Mouse (Mus musculus) intestine, postnatal 0 days (tissue): ENCODE data around the gene Pld2. TPM values are rescaled to one million over a fixed set of nuclear protein-coding genes. Genes with fewer than 3 reads are reported as not detected.
"Not testable (repeated sequence)": the region's sequence is repeated elsewhere in the genome, so short reads cannot be mapped to it uniquely, and the experiment has no call there.

ENCODE experiments used
- ATAC-seq: fragments of 200-750 bp; cut with Nextera tagmentation; 2 replicates; pipeline ENCODE4 v1.8.0; 2017; ENCODE audit warnings: mild to moderate bottlenecking, moderate TSS enrichment, moderate library complexity
- H3K27ac ChIP-seq: fragments of 300-500 bp; sonication (generic); 2 replicates; pipeline ENCODE4 v1.5.1; 2014; ENCODE audit warnings: mild to moderate bottlenecking, low read depth, low read length, moderate library complexity
- H3K27me3 ChIP-seq: fragments of 300-500 bp; sonication (generic); replicated peaks from 2 replicates; pipeline ENCODE4 v1.6.1; 2014; ENCODE audit warnings: low read length, mixed read lengths; ENCODE audit not compliant: control insufficient read depth, insufficient read depth
- H3K36me3 ChIP-seq: fragments of 300-500 bp; sonication (generic); 2 replicates; pipeline ENCODE4 v1.6.1; 2014; ENCODE audit warnings: mild to moderate bottlenecking, moderate library complexity; ENCODE audit not compliant: control insufficient read depth, insufficient read depth
- H3K4me1 ChIP-seq: fragments of 300-500 bp; sonication (generic); replicated peaks from 2 replicates; pipeline ENCODE4 v1.6.1; 2014; ENCODE audit warnings: antibody characterized with exemption, low read length, mixed read lengths; ENCODE audit not compliant: control insufficient read depth, insufficient read depth
- H3K4me2 ChIP-seq: fragments of 300-500 bp; sonication (generic); replicated peaks from 2 replicates; pipeline ENCODE4 v1.6.1; 2014; ENCODE audit warnings: low read depth, mild to moderate bottlenecking, moderate library complexity
- H3K4me3 ChIP-seq: fragments of 300-500 bp; sonication (generic); 2 replicates; pipeline ENCODE4 v1.5.1; 2014; ENCODE audit warnings: low read depth, low read length
- H3K9ac ChIP-seq: fragments of 300-500 bp; sonication (generic); 2 replicates; pipeline ENCODE4 v1.6.1; 2014; ENCODE audit warnings: mild to moderate bottlenecking, low read depth, low read length
- H3K9me3 ChIP-seq: fragments of 300-500 bp; sonication (generic); 2 replicates; pipeline ENCODE4 v1.6.1; 2016; ENCODE audit warnings: mixed run types; ENCODE audit not compliant: control insufficient read depth
- CTCF ChIP-seq: sonication (generic); IDR thresholded peaks from 2 replicates; pipeline ENCODE4 v1.5.1; 2016; ENCODE audit warnings: low read depth, mild to moderate bottlenecking, control low read depth, antibody characterized with exemption, moderate library complexity
- WGBS: fragments of 180-500 bp; shearing (Covaris S2); extraction: QIAGEN DNeasy Blood & Tissue Kit; methylation state at CpG from one replicate; pipeline ENCODE4 v1.1.7; 2014; 5-methylcytosine and 5-hydroxymethylcytosine counted together
- polyA plus RNA-seq: library from polyadenylated mRNA; unstranded; fragments of >200 nt; fragmentation: Nextera tagmentation; extraction: Ambion mirVana; gene quantifications from 2 replicates; pipeline ENCODE4 v1.2.1, GENCODE M21; 2015

Gene Pld2
- polyA plus RNA-seq, 1 experiment from 2014 or later = 5.9 TPM

- Histone ChIP-seq H3K36me3 (peaks cover 26% of the 10 kb centered on the region), H3K4me3 (peak overlapping the region; percentile 82), H3K9ac (no peak overlapping the region), H3K27ac (no peak overlapping the region), H3K9me3 (no peaks in the 10 kb centered on the region), H3K4me2 (peak overlapping the region; percentile 56), H3K4me1 (no peaks in the 10 kb centered on the region), H3K27me3 (no peaks in the 10 kb centered on the region)
- peak; percentile 38 for ATAC-seq
- WGBS = 2% methylated on average over 8 of the region's 8 CpGs
- no peak for TF ChIP-seq CTCF
Measured at GRCm38 (mm10) chr11:70524782-70525181, 15.1 kb upstream of the Pld2 start.

DNA sequence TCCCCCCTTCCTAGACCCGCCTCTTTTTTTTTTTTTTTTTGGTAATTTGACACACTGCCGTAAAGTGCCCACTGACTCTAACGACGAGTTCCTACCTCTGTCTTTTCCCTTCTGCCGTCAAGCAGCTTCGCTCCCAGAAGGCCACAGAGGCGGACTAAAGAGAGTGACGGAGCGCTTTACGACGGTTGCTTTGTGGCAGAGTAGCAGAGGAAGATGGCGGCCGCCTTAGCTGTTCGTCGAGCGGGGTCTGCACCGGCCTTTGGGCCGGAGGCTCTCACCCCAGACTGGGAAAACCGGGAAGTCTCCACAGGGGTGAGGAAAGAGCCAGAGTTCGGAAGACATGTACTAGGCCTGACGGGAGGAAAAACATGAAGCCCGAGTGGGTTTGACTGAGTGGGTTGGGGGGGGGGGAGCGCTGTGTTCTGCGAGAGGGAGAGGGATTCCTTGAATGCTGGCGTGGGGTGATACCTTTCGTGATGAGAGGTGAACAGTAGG is 14.6 kb upstream of the Pld2 start, which contains the start of gene Psmb6:
Gene Psmb6, plus strand, starts transcription at position 184 of the 495 bp plus-strand sequence.
- WGBS = under 1% methylated on average over 25 of the region's 26 CpGs
- Histone ChIP-seq H3K9ac (peak within 1 kb of the TSS; percentile 63), H3K36me3 (peaks cover 26% of the 10 kb centered on the region), H3K4me3 (peak within 1 kb of the TSS; percentile 82), H3K9me3 (no peaks in the 10 kb centered on the region), H3K4me2 (peak within 1 kb of the TSS; percentile 71), H3K4me1 (no peaks in the 10 kb centered on the region), H3K27ac (peak within 1 kb of the TSS; percentile 21; the same call in 1 of the 2 replicates), H3K27me3 (no peaks in the 10 kb centered on the region)
- peak; percentile 92 for ATAC-seq
- no peak for TF ChIP-seq CTCF

- WGBS = under 1% methylated on average over 12 of the region's 12 CpGs
- no peak for TF ChIP-seq CTCF
- peak overlapping the region; percentile 71 for H3K4me2 ChIP-seq
- 0 out of 2 replicates have a peak, but pooled peaks have one; percentile 15 for ATAC-seq
- H3K9me3 ChIP-seq = no peaks in the 10 kb centered on the region
- peak overlapping the region; percentile 63 for H3K9ac ChIP-seq
- peaks cover 26% of the 10 kb centered on the region for H3K36me3 ChIP-seq
- H3K27me3 ChIP-seq = no peaks in the 10 kb centered on the region
- no peaks in the 10 kb centered on the region for H3K4me1 ChIP-seq
- H3K27ac ChIP-seq = peak overlapping the region; percentile 21; the same call in 1 of the 2 replicates
- H3K4me3 ChIP-seq = peak overlapping the region; percentile 82
Measured at GRCm38 (mm10) chr11:70525726-70526125, 14.1 kb upstream of the Pld2 start.

- Histone ChIP-seq H3K4me1 (no peaks in the 10 kb centered on the region), H3K4me3 (no peak overlapping the region; the same call in 1 of the 2 replicates), H3K9ac (no peak overlapping the region), H3K9me3 (no peaks in the 10 kb centered on the region), H3K27me3 (no peaks in the 10 kb centered on the region), H3K27ac (no peak overlapping the region), H3K36me3 (peaks cover 26% of the 10 kb centered on the region), H3K4me2 (peak overlapping the region; percentile 71)
- no peak for TF ChIP-seq CTCF
- 82% methylated on average over 12 of the region's 12 CpGs for WGBS
- ATAC-seq = no peak
Measured at GRCm38 (mm10) chr11:70526211-70526610, 13.7 kb upstream of the Pld2 start.

DNA sequence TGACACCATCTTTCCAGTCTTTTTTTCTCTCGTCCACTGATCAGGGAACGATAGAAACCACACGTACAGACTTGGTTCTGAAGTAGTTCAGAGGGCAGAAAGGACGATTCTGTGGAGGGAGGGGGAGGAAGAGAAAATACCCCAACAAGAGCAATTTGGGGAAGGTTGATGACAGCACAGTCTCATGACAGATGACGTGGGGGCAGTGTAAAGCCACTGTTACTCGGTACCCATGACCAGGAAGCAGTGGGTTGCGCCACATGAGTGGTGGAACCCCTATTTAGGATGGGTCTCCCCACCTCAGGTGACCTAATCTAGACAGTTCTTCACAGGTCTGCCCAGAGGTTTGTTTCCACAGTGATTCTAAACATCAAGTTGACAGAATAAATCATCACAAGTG is 11.3 kb upstream of the Pld2 start:
- Histone ChIP-seq H3K36me3 (peaks cover 26% of the 10 kb centered on the region), H3K9me3 (no peaks in the 10 kb centered on the region), H3K4me3 (no peak overlapping the region), H3K4me1 (no peaks in the 10 kb centered on the region), H3K9ac (no peak overlapping the region), H3K4me2 (no peak overlapping the region), H3K27ac (no peak overlapping the region; the same call in 1 of the 2 replicates), H3K27me3 (no peaks in the 10 kb centered on the region)
- no peak for TF ChIP-seq CTCF
- WGBS = 86% methylated on average over 7 of the region's 7 CpGs
- ATAC-seq = no peak

DNA sequence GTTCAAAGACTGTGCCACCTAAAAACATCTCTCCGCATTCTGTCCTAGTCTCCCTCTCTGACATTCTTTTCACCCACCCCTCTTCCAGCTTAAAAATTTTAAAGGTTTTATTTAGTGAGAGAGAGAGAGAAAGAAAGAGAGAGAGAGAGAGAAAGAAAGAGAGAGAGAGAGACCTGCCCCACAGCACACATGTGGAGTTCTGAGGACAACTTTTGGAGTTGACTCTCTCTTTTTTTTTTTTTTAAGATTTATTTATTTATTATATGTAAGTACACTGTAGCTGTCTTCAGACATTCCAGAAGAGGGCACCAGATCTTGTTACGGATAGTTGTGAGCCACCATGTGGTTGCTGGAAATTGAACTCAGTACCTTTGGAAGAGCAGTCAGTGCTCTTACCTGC is 8.8 kb upstream of the Pld2 start:
- WGBS = 78% methylated on average over 2 of the region's 2 CpGs
- not testable (repeated sequence) for H3K9me3 ChIP-seq, ATAC-seq, H3K9ac ChIP-seq, H3K27ac ChIP-seq, H3K4me1 ChIP-seq, H3K27me3 ChIP-seq, H3K4me2 ChIP-seq, H3K4me3 ChIP-seq
- peak; percentile 28; the same call in 1 of the 2 replicates for TF ChIP-seq CTCF
- H3K36me3 ChIP-seq = peaks cover 26% of the 10 kb centered on the region
